In the genomic region with DNA sequence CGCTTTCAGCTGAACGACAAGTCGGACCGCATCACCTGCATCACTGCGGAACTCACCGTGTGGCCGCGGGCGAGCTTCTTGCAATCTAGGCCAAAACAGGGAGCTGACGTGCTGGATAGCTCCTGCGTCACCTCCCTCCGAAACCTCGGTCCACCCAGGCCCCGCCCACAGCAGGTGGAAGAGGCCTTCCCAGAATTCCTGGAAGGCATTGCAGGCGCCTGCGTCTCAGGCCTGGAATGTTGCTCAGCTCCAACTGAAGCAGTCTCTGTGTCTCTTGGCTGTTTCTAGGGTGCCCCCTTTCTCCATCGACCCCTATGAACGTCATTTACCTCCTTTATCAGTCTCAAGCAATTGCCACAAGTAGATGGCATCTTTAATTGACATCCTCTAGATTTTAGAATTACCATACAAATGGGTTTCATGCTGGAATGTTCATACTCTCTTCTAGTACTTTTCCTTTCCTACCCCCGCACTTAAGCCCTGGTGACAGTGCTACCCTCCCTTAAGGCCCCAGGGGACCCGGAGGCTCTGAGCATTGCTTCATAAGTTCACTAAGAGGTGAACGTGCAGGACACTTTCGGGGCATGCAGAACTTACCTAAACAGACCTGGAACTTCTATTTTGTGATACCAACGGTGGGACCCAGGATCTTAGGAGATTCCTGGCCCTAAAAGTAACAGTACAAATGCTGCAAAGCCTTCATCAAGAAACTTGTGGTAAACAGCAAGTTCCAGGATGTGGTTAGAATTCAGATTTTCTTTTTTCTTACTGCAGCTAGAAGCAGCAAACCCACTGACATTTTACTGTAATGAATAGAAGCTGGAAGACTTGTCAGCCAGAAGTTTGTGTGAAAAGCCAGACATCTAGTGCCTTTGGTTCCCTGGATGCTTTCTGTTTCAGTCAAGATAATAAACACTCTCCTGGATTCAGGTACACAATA, we compare ENCODE assay signal across 8 mouse cellular contexts. TPM values are rescaled to one million over a fixed set of nuclear protein-coding genes. Genes with fewer than 3 reads are reported as not detected.
DNase-seq lines count a peak whose midpoint lies in the region; ATAC-seq and TF ChIP-seq lines count a peak whose summit lies in the region.

A gene (minus strand): TSS at position 179 of the 940 bp plus-strand sequence.

- peaks cover 39% of the 10 kb centered on the region for H3K4me1 ChIP-seq in E14TG2a.4 (replicated peaks; ENCODE audit: low read depth, low read length)
- H3K4me1 ChIP-seq in forebrain, embryonic 11.5 days (replicated peaks; ENCODE audit: control insufficient read depth, insufficient read depth, low read length), result peaks cover 3% of the 10 kb centered on the region; the same call in 1 of the 2 replicates
- H3K4me1 ChIP-seq in hindbrain, embryonic 12.5 days, result peaks cover 30% of the 10 kb centered on the region
- no peaks in the 10 kb centered on the region for H3K4me1 ChIP-seq in lung, embryonic 14.5 days (ENCODE audit: insufficient read depth)

- peaks cover 29% of the 10 kb centered on the region for H3K36me3 ChIP-seq in E14TG2a.4 (ENCODE audit: insufficient read depth, low read length)
- H3K36me3 ChIP-seq in forebrain, embryonic 11.5 days (ENCODE audit: control insufficient read depth, insufficient read depth, low read length), result peaks cover 6% of the 10 kb centered on the region; the same call in 1 of the 2 replicates
- peaks cover 21% of the 10 kb centered on the region for H3K36me3 ChIP-seq in hindbrain, embryonic 12.5 days
- H3K36me3 ChIP-seq in lung, embryonic 14.5 days (ENCODE audit: insufficient read depth), result peaks cover 21% of the 10 kb centered on the region

- no peaks in the 10 kb centered on the region for H3K9me3 ChIP-seq in E14TG2a.4 (ENCODE audit: low read length)
- no peaks in the 10 kb centered on the region for H3K9me3 ChIP-seq in forebrain, embryonic 11.5 days (ENCODE audit: control insufficient read depth, low read length)
- H3K9me3 ChIP-seq in hindbrain, embryonic 12.5 days (replicated peaks), result no peaks in the 10 kb centered on the region
- no peaks in the 10 kb centered on the region for H3K9me3 ChIP-seq in lung, embryonic 14.5 days (ENCODE audit: low read depth, low read length)

- peak within 1 kb of the TSS; percentile 43 for H3K4me3 ChIP-seq in E14TG2a.4 (replicated peaks; ENCODE audit: low read length)
- H3K4me3 ChIP-seq in forebrain, embryonic 11.5 days (ENCODE audit: low read depth, low read length), result peak within 1 kb of the TSS; percentile 49
- peak within 1 kb of the TSS; percentile 48 for H3K4me3 ChIP-seq in hindbrain, embryonic 12.5 days
- peak within 1 kb of the TSS; percentile 2; the same call in 1 of the 2 replicates for H3K4me3 ChIP-seq in lung, embryonic 14.5 days (ENCODE audit: low read depth, low read length)

- peak within 1 kb of the TSS; percentile 87 for H3K27ac ChIP-seq in forebrain, embryonic 11.5 days (ENCODE audit: low read depth, low read length)
- H3K27ac ChIP-seq in hindbrain, embryonic 12.5 days, result peak within 1 kb of the TSS; percentile 94
- no peak within 1 kb of the TSS for H3K27ac ChIP-seq in lung, embryonic 14.5 days (ENCODE audit: low read depth)

- no peaks in the 10 kb centered on the region for H3K27me3 ChIP-seq in E14TG2a.4 (ENCODE audit: insufficient read depth, low read length)
- H3K27me3 ChIP-seq in forebrain, embryonic 11.5 days (ENCODE audit: control insufficient read depth, insufficient read depth, low read length), result no peaks in the 10 kb centered on the region
- H3K27me3 ChIP-seq in hindbrain, embryonic 12.5 days, result no peaks in the 10 kb centered on the region
- no peaks in the 10 kb centered on the region for H3K27me3 ChIP-seq in lung, embryonic 14.5 days (ENCODE audit: insufficient read depth, low read length)

- peak within 1 kb of the TSS; percentile 73 for H3K4me2 ChIP-seq in forebrain, embryonic 11.5 days (ENCODE audit: low read depth, low read length, severe bottlenecking)
- peak within 1 kb of the TSS; percentile 63 for H3K4me2 ChIP-seq in hindbrain, embryonic 12.5 days (replicated peaks)
- H3K4me2 ChIP-seq in lung, embryonic 14.5 days, result peak within 1 kb of the TSS; percentile 52

- peak within 1 kb of the TSS; percentile 78 for H3K9ac ChIP-seq in forebrain, embryonic 11.5 days (ENCODE audit: low read length)
- peak within 1 kb of the TSS; percentile 75 for H3K9ac ChIP-seq in hindbrain, embryonic 12.5 days
- H3K9ac ChIP-seq in lung, embryonic 14.5 days, result no peak within 1 kb of the TSS

- ATAC-seq in forebrain, embryonic 11.5 days (replicated peaks; ENCODE audit: low FRiP score), result peak; percentile 96
- peak; percentile 96 for ATAC-seq in hindbrain, embryonic 12.5 days (ENCODE audit: low FRiP score)
- ATAC-seq in lung, embryonic 14.5 days (ENCODE audit: insufficient read depth), result peak; percentile 89

- TF ChIP-seq CTCF in E14TG2a.4 (conservative IDR thresholded peaks at IDR 0.05; ENCODE audit: low read length), result no peak
- no peak for TF ChIP-seq CTCF in lung, embryonic 14.5 days (IDR thresholded peaks at IDR 0.05; ENCODE audit: low read depth)

- DNase-seq in adrenal gland, postnatal 4 days (ENCODE audit: low spot score in 2 of 2), result peak; percentile 13 to 21
- peak; percentile 91 for DNase-seq in forebrain, embryonic 11.5 days (ENCODE audit: low spot score)
- DNase-seq in layer of hippocampus, adult 9-11 months, result peak; percentile 86
- peak; percentile 84 for DNase-seq in lung, embryonic 14.5 days
- peak; percentile 87 for DNase-seq in retina, embryonic 14.5 days (ENCODE audit: low spot score)
- no peak for DNase-seq in natural killer cell, adult 2 months (ENCODE audit: low spot score in 2 of 2)

- 10% methylated on average over 23 of the region's 23 CpGs for WGBS in forebrain, embryonic 11.5 days
- WGBS in hindbrain, embryonic 12.5 days, result 11% methylated on average over 23 of the region's 23 CpGs
- WGBS in lung, embryonic 14.5 days, result 9% methylated on average over 23 of the region's 23 CpGs

RNA-seq across cellular contexts. Expression of the gene that starts here (rescaled TPM):
- total RNA-seq in adrenal gland, postnatal 4 days (2021), result 10 to 100 TPM; 66.3 to 68.0 TPM
- polyA plus RNA-seq in forebrain, embryonic 11.5 days (2014; fragmentation: Nextera tagmentation; extraction: Ambion mirVana), result 36.0 and 37.3 TPM in 2 replicates
- polyA plus RNA-seq in hindbrain, embryonic 12.5 days (2016; fragmentation: Nextera tagmentation; extraction: Ambion mirVana), result 74.5 and 80.9 TPM in 2 replicates
- polyA plus RNA-seq in lung, embryonic 14.5 days (2014; fragmentation: Nextera tagmentation; extraction: Ambion mirVana), result 0.30 and 0.57 TPM in 2 replicates

Comparison
In these comparisons a context has a peak if more than half of its experiments do, and no peak if none do; other contexts are left out.
1. RNA of the gene that starts here (polyA plus RNA-seq): 74.5 to 80.9 TPM in hindbrain, embryonic 12.5 days and 36.0 to 37.3 TPM in forebrain, embryonic 11.5 days; 0.30 to 0.57 TPM in lung, embryonic 14.5 days; every median in the first group is over 10 times any median in the second.
2. Peak in DNase-seq, ATAC-seq, H3K4me3 ChIP-seq and H3K4me2 ChIP-seq in lung, embryonic 14.5 days; RNA of the gene not detected or under 1 TPM.
3. DNase-seq: peak in adrenal gland, postnatal 4 days (2 of 2), forebrain, embryonic 11.5 days (single experiment), layer of hippocampus, adult 9-11 months (single experiment) and retina, embryonic 14.5 days (single experiment); none in natural killer cell, adult 2 months (0 of 2).
4. Peak in every context shown above with its lines, with median percentiles within 50 percentile points of each other: H3K4me3 ChIP-seq, ATAC-seq and H3K4me2 ChIP-seq.